Mouse (Mus musculus) ES-Bruce4 (cell line): ENCODE data around the gene Dgat2l6. TPM values are rescaled to one million over a fixed set of nuclear protein-coding genes. Genes with fewer than 3 reads are reported as not detected.

Source experiments
- H3K27ac ChIP-seq: 2 replicates; pipeline ENCODE4 v1.5.1; 2012; ENCODE audit warnings: low read length, inconsistent platforms; ENCODE audit not compliant: insufficient read depth
- H3K27me3 ChIP-seq: 2 replicates; pipeline ENCODE4 v1.6.1; 2012; ENCODE audit warnings: mild to moderate bottlenecking, low read length, inconsistent platforms; ENCODE audit not compliant: control insufficient read depth, poor library complexity, insufficient read depth, severe bottlenecking
- H3K36me3 ChIP-seq: 2 replicates; pipeline ENCODE4 v1.6.1; 2012; ENCODE audit warnings: inconsistent platforms, mild to moderate bottlenecking, low read length, moderate library complexity; ENCODE audit not compliant: control insufficient read depth, poor library complexity, insufficient read depth, severe bottlenecking
- H3K4me1 ChIP-seq: one replicate; pipeline ENCODE4 v1.8.1; 2011; ENCODE audit warnings: low read length; ENCODE audit not compliant: control insufficient read depth, insufficient read depth
- H3K4me3 ChIP-seq: 2 replicates; pipeline ENCODE4 v1.5.1; 2011; ENCODE audit warnings: low read depth, mild to moderate bottlenecking, low read length
- H3K9ac ChIP-seq: 2 replicates; pipeline ENCODE4 v1.6.1; 2012; ENCODE audit warnings: low read depth, mild to moderate bottlenecking, inconsistent platforms; ENCODE audit not compliant: poor library complexity, severe bottlenecking
- H3K9me3 ChIP-seq: replicated peaks from 2 replicates; pipeline ENCODE4 v1.6.1; 2012; ENCODE audit warnings: mild to moderate bottlenecking, low read length, inconsistent platforms; ENCODE audit not compliant: control insufficient read depth, poor library complexity, insufficient read depth, severe bottlenecking
- CTCF ChIP-seq: IDR thresholded peaks from one replicate; pipeline ENCODE4 v1.8.1; 2011; ENCODE audit warnings: low read depth, low read length
- EP300 ChIP-seq: IDR thresholded peaks from 2 replicates; pipeline ENCODE4 v1.6.1; 2011; ENCODE audit warnings: low read depth, low read length; ENCODE audit not compliant: insufficient read depth
- POLR2A ChIP-seq: IDR thresholded peaks from one replicate; pipeline ENCODE4 v1.8.1; 2011; ENCODE audit warnings: low read length; ENCODE audit not compliant: insufficient read depth
- polyA plus RNA-seq: library from polyadenylated mRNA; stranded (reverse); fragments of >200 nt; gene quantifications from 2 replicates; pipeline ENCODE4 v1.2.4, GENCODE M21; 2011; ENCODE audit warnings: low read depth; ENCODE audit not compliant: missing spikeins, insufficient read depth, insufficient read length

Dgat2l6 gene
- polyA plus RNA-seq, 1 experiment: not detected

DNA sequence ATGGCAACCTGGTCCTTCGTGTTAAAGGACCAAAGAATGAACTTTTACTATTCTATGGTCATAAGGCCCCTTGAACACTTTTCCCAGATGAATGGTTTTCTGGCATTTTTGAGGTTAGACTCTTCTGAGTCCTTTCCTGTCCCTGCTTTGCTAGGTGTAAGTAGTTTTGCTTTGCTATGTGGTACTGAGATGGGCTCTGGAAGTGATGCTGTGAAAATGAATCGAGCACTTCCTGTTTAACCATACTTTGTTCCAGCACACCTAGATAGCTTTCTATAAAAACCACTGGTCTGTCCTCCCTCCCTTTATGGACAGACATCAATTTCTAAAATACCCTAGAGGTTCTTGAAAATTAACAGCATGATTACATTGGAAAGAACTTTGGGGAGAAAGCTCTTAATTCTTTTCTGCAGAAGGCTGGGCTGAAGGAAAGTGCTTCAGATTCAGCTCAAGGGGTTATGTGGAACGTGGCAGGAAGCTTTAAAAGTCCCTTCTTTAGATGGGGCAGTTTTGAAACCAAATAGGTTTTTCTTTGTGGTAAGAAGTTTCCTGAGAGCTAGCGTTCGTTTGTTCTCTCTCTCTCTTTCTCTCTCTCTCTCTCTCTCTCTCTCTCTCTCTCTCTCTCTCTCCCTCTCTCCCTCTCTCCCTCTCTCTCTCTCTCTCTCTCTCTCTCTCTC, 20.3 kb upstream of the Dgat2l6 start:
- H3K9ac ChIP-seq: no peak overlapping the region
- H3K4me1 ChIP-seq: no peaks in the 10 kb centered on the region
- H3K27ac ChIP-seq: no peak overlapping the region
- no peaks in the 10 kb centered on the region for H3K9me3 ChIP-seq
- TF ChIP-seq EP300 (no peak), POLR2A (no peak)
- no peak overlapping the region for H3K4me3 ChIP-seq
- peaks cover 7% of the 10 kb centered on the region for H3K36me3 ChIP-seq
- no peaks in the 10 kb centered on the region for H3K27me3 ChIP-seq

DNA sequence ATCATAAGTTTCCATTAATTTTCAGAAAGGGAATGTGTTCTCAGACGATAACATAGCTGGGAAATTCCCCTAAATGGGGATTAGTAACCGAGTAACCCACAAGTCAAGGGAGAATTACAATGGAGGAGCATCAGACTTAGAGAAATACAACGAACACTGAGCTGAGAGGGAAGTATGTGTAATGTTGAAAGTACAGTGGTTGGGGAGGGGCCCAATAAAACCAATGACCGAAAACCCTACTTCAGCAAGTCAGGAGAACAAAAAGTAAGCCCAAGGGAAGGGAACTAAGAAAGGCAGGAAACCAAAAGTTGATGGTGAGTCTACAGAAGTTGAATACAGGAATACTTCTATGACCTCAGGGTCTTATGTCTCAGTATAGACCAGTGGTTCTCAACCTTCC, 16.5 kb upstream of the Dgat2l6 start:
- Histone ChIP-seq H3K9me3 (no peaks in the 10 kb centered on the region), H3K27ac (no peak overlapping the region), H3K4me3 (no peak overlapping the region), H3K36me3 (peaks cover 7% of the 10 kb centered on the region), H3K27me3 (no peaks in the 10 kb centered on the region), H3K4me1 (no peaks in the 10 kb centered on the region), H3K9ac (no peak overlapping the region)
- no peak for TF ChIP-seq CTCF
- TF ChIP-seq EP300: no peak
- no peak for TF ChIP-seq POLR2A

DNA sequence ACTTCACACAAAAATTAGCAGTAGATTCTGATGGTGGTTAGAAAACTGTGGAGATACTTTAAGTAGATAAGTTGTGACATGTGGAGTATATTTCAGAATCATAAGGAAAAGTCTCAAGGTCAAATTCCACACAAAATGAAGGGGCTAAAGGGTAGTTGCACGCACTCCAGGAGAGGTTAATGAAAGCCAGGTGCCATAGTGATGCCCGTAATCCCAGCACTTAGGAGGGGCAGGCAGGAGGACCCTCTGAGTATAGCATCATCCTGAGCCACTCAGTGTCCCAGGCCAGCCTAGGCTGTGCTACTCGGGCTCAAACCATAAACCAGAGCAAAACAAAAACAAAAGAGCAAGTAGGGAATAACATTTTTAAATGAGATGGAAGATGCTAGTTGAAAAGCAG, 14.7 kb upstream of the Dgat2l6 start:
- Histone ChIP-seq H3K4me3 (no peak overlapping the region), H3K36me3 (peaks cover 7% of the 10 kb centered on the region), H3K27me3 (no peaks in the 10 kb centered on the region), H3K9ac (no peak overlapping the region), H3K4me1 (no peaks in the 10 kb centered on the region), H3K9me3 (no peaks in the 10 kb centered on the region), H3K27ac (no peak overlapping the region)
- TF ChIP-seq CTCF: no peak
- no peak for TF ChIP-seq POLR2A
- TF ChIP-seq EP300: no peak

DNA sequence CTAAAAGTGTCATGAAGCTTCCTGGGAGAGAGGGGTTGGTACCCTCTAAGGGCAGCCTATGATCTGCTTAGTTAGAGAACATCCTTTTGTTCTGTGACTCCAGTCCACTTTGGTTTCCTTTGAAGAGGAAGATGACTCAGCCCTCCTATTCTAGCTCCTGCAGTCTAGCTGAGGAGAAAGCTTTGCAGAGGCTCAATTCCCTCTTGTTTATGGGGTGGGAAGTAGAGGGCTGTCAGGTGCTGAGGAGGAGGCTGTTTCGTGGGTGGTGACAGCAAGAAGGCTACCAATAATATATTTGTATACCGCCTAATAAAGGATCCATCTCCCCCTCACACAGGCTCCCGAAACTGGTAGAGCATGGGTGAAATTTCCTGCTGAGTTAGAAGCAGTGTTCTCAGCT, 8.0 kb upstream of the Dgat2l6 start:
- no peak overlapping the region for H3K27ac ChIP-seq
- H3K9me3 ChIP-seq: no peaks in the 10 kb centered on the region
- peaks cover 3% of the 10 kb centered on the region; the same call in 1 of the 2 replicates for H3K36me3 ChIP-seq
- TF ChIP-seq EP300 (no peak), POLR2A (no peak), CTCF (no peak)
- no peak overlapping the region for H3K9ac ChIP-seq
- H3K4me1 ChIP-seq: no peaks in the 10 kb centered on the region
- H3K4me3 ChIP-seq: no peak overlapping the region
- H3K27me3 ChIP-seq: no peaks in the 10 kb centered on the region

DNA sequence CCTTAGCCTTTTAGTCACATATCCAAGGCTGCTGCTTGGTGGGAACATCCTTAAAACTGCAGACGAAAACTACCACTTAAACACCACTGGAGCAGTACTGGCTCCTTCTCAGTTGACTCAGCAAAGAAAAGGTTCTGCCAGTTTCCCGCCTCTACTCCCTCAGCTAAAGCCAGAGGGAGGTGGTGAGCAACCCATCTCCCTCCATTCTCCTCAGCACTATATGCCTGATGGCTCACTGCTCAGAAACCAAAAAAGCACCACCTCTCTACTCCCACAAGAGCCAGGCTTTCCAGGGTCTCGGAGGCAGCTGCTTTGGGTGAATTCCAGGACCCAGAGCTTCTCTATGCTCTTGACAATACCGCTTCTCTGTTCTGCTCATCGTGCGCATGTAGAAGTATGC, 7.0 kb upstream of the Dgat2l6 start:
- no peaks in the 10 kb centered on the region for H3K4me1 ChIP-seq
- peaks cover 3% of the 10 kb centered on the region; the same call in 1 of the 2 replicates for H3K36me3 ChIP-seq
- H3K4me3 ChIP-seq: no peak overlapping the region
- TF ChIP-seq POLR2A (no peak), CTCF (no peak)
- H3K27ac ChIP-seq: no peak overlapping the region
- H3K9ac ChIP-seq: no peak overlapping the region
- H3K9me3 ChIP-seq: no peaks in the 10 kb centered on the region
- no peaks in the 10 kb centered on the region for H3K27me3 ChIP-seq

DNA sequence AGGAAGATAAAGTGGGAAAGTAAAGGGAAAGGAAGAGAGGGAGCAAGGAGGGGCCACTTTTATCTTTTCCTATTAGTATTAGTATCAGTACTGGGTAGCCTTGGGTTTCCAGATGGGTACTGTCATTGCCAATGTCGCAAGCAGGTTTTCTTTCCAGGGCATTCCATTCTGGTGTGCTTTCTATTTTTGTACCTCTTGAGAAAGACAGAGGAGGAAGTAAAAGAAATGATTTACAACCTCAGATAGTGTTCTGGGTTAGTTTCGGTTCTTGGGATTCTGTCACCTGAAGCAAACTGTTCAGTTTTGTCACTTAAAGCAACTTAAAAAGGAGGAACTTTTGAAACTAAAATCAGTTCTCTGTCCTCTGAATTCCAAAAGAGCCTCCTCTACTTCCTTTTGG, 6.1 kb upstream of the Dgat2l6 start:
- no peak overlapping the region for H3K4me3 ChIP-seq
- H3K36me3 ChIP-seq: peaks cover 3% of the 10 kb centered on the region; the same call in 1 of the 2 replicates
- TF ChIP-seq CTCF: no peak
- no peaks in the 10 kb centered on the region for H3K4me1 ChIP-seq
- no peak overlapping the region for H3K9ac ChIP-seq
- H3K27ac ChIP-seq: no peak overlapping the region
- no peaks in the 10 kb centered on the region for H3K9me3 ChIP-seq
- no peaks in the 10 kb centered on the region for H3K27me3 ChIP-seq
